Mouse (Mus musculus): Measurements from ENCODE around the gene Gm10642.
A peak's percentile ranks its signal among the peaks of the same experiment; 100 is the strongest.

Gene Gm10642

DNA sequence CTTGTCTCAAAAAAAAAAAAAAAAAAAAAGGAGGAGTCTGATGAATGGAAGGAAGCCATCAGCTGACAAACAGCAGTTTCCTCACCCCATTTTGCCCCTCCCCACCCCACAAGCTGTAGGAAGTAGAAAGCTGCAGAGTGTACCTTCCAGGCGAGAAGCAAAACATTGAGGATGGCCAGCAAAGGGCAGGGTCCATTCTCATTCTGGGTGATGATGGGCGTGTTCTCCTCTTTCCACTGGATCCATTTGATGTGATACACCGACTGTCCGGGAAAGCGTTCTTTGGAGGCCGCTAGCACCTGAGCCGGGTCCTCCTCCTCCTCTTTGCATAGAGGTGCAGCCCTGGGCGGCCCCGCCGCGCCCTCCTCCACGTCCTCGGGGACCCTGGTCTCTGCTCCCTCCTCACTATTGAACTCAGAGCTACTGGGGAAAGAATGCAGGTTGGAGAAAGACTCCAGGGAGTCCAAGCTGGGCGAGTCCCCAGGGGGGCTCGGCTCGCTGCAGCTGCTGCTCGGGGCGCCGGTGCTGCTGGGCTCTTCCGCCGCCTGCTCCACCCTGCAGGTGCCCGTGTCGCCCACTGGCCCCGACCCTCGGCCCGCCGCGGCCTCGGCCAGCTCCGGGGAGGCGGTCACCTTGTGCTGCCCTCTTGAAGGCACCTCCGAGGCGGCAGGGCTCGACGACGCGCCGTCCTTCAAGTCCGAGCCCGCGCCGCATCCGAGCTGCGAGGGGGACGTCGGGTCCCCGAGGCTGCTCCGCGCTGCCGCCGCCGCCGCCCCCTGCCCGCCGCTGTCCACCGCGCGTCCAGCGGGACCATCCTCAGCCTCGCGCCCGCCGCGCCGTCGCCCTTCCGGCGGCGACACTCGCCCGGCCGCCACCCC, at the start of gene Gm10642:
TSS of gene Gm10642 (plus strand) at position 122 of the 878 bp plus-strand sequence.
- peak; percentile 32 for DNase-seq (ENCODE audit: low spot score)

DNA sequence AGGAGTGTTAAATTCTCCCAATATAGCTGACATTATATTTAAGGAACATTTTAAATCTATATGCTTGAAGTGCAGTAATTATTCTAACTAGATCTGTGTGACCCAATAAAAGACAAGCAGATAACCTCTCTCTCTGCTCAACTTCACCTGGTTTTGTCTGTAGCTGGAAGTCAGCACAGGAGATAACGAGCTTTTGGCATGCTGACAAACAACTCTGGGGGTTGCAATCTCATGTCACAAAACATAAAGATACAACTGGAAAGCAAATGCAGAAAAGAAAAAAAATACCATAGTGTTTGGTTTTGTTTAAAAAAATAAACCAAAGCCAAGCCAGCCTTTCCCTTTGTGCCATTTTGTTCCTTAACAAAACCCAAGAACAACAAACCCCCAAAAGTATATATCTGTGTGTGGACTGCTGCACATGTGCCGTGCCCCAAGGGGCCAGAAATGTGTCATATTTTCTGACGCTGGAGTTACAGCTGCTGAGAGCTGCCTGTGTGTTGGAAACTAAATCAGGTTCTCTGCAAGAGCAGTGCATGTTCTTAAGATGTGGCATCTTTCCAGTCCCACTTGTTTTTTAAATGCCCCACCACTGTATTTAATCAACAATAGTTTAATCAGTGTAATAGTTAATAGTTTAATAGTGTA, 44.9 kb upstream of the Gm10642 start:
- no peak for DNase-seq (ENCODE audit: low spot score)

DNA sequence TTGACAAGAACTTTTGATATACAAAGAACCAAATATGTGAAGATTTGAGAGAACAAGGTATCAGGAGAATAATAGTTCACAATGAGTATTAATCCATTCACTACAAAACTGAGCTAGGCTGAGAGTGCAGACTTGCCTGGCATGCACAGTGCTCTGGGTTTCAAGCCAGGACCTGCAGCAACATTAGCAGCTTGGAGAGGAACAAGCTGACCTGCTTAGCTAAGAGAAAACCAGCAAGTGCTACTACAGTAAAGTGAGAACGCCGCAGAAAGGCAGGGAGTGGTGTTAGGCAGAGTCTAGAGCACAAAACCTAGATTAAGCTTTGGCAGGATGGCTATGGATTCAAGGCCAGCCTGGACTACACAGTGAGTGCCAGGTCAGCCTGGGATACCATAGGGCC, 26.3 kb upstream of the Gm10642 start:
- DNase-seq (ENCODE audit: low spot score) = no peak

DNA sequence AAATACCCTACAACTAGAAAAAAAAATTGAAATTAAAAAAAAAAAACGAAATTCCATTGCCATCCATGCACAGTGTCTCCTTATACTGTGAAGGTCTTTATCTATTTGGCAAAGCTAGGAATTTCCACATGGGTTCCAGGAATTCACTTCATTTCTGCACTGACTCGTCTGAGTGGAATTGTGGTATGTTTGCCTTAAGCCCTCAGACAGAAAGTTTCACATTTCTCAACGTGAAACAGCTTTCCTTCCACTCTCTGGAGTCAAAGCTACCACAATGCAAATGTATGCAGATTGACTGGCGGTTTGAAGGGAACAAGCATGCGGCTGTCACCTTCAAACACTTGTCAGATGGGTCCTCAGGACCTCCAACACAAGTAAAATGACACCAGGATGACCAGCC, 24.4 kb upstream of the Gm10642 start:
- no peak for DNase-seq (ENCODE audit: low spot score)

DNA sequence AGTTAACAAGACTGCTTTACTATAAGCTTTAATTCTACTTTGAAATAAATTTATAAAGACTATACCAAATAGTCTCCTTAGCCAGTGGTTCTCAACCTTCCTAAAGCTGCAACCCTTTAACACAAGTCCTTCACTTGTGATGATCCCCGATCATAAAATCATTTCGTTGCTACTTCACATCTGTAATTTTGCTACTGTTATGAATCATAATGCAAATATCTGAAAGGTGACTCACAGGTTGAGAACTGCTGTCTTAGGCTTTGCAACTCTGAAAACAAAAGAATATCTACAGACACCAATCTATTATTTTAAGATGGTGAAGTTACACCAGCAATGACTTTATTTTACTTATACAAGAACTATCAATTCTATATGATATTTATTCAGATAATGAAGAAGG, 19.3 kb upstream of the Gm10642 start:
- no peak for DNase-seq (ENCODE audit: low spot score)

DNA sequence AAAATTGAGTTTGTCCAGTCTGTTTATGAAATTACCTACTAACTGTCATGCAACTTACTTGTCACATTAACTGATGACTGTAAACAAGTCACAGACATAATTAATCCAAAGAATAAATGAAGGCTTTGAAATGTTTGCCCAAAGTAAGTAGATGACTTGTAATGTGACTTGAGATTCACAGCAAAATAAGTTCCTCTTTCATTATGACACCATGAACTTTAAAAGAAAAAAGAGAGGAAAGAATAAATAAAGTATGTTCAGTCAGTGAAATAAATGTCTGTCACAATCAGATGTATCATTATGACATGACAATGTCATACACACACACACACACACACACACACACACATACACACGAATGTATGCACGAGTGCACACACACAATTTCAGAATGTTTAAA, 5.8 kb upstream of the Gm10642 start:
- no peak for DNase-seq (ENCODE audit: low spot score)

DNA sequence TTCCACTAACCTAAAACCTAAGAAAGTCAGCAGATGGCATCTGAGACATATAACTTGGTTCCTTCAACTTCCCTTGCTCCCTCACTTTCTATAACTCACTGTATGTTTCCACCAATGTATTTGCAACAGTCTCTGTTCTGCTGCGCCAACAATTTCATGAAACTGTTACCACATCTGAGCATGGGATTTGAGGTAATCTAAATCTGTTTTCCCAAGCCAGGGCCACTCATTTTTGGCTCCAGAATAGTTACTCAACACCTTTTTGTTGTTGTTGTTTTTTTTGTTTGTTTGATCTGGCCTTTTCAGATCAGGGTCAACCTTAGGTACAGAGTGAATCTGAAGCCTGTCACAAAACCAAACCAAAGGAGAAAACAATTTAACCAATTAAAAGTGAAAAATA, 5.1 kb upstream of the Gm10642 start:
- DNase-seq (ENCODE audit: low spot score) = no peak

DNA sequence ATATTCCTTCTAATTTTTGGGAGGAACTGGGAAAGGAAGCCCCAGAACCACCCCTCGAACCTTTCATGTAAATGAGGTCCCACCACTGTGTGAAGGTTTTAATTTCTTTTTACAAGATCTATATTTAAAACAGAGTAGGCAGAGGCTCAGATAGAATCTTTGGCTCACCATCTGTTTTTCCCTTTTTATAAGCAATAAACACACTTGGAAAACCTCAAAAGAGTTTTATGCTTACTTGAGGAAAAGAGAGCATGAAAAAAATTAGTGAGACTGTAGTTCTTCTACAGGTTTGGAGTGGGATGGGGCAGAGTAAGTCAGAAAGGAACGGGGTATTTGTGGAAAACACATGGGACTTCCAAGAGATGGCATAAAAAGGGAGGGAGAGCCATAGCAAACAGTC, 3.8 kb upstream of the Gm10642 start:
- no peak for DNase-seq (ENCODE audit: low spot score)

DNA sequence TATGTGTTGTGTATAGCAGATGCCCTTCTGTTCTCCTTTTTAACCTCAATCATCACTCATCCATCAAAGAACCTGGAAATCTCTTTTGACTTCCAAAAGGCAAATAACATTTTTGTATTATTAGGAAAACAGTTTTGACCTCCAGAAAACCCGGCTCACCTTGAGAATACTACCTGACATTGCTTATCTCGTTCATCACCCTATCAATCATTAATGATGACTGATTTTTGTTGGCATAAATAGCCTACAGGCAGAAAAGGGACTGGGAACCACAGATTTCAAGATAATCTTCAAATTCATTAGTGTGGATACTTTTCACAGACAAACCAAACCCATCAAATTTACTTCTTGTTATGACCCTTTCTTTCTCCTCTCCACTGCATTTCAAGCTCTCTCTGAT, 2.2 kb upstream of the Gm10642 start:
- no peak for DNase-seq (ENCODE audit: low spot score)

DNA sequence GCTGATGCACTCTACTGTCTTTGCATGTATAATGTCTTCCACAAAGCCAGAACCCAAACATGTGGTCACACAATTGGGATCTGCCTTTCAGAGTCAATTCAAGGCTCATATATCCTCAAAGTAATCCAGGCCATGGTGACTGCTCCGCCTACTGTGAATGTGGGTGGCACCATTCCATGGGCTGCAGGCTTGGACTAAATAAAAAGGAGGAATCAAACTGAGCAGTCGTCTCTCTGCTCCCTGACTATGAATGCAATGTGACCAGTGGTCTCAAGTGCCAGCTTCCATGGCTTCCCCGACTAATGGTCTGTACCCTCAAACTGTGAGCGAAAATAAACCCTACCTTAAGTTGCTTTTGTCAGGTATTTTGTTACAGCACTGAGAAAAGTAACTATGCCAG, 1.6 kb upstream of the Gm10642 start:
- no peak for DNase-seq (ENCODE audit: low spot score)

DNA sequence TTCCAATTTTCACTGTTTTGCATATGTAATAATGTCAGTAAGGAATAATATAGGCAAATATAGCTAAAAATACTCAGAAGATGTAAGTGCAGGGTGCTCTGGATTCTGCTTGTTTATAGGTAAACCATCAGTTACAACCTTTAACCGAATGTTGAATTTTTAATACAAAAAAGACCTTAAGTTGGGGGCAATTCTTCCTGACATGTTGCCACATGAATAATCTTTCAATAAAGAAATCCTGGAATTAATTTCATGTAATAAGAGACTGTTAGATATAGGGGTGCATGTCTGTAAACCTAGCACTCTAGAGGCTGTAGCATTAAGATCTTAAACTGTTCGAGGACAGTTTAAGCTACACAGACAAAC, 304 bp upstream of the Gm10642 start:
- no peak for DNase-seq (ENCODE audit: low spot score)

DNA sequence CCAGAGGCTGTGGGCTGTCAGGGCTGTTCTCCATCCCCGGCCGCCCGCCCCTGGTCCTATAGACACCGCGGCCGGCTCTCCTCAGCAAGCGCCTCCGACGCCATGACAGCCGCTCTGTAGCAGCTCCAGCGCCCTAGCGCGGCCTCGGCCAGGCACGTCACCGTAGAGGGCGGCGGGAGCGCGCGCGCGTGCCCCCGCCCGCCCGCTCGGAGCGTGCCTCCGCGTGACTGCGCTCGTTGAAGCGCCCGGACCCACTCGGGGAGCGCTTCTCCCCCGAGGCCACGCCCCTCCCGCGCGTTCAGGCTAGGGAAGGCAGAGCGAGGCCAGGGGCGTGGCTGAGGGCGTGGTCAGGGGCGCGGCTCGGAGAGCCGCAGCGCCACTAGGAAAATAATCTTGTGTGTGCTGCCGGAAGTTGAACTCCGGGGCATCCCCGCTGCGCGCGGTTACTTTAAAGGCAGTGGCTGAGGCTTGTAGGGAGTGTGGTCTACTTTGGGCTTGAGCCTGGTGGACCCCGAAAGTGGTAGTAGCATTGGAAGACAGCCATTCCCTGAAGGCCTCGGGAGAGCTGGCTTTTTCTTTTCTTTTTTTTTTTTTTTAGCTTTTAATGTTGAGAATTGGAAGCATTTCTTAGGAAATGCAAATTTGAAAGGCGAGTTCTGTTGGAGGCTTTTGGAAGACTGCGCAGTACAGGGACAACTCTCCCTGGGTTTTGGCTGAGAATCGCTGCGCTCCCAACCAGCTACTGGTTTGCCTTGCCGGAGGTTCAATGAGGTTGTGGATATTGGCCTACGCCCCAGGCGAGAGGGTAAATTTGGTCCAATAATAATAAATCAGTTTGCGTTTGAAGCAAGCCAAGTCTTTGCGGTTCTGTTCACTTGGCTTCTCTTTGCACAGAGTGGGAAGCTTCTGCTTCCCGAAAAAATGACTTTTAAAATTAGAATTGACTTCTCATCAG, 1.2 kb downstream of the Gm10642 start, which contains the start of gene Mindy2:
TSS of gene Mindy2 (minus strand) at position 162 of the 955 bp plus-strand sequence.
- DNase-seq (ENCODE audit: low spot score) = peak; percentile 98

DNA sequence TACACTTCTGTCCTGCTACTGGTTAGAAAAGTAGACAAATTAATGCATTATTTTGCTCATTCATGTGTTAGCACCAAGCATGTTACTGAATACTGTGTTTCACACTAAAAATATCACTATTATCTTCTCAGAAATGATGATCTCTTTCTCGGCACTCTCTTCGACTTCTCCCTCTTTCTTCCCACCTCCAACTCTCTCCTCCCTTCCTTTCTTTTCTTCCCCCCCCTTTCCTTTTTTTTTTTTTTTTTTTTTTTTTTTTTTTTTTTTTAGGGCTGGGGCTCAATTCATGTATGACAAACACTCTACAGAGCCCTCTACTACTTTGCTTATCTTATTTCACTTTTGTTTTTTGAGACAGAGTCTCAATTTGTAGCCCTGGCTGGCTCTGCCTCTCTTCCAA, 2.2 kb downstream of the Gm10642 start:
- DNase-seq (ENCODE audit: low spot score) = no peak

DNA sequence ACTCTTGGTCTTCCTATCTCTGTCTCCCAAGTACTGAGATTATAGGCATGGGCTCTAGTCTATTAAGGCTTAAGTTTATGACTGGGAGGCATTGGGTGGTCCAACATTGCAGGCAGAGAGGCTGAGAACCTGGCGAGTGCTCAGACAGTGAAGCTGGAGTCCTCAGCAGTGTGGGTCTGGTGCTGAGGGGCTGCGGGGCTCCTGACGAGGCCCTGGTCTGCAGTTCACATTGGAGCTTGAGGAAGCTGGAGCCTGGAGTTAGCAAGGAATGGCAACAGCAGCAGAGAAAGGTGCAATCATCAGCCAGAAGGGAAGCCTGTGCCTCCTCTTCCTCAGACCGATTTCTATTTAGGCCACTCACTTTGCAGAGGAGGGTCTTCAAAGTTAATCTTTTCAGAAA, 8.8 kb downstream of the Gm10642 start:
- no peak for DNase-seq (ENCODE audit: low spot score)

DNA sequence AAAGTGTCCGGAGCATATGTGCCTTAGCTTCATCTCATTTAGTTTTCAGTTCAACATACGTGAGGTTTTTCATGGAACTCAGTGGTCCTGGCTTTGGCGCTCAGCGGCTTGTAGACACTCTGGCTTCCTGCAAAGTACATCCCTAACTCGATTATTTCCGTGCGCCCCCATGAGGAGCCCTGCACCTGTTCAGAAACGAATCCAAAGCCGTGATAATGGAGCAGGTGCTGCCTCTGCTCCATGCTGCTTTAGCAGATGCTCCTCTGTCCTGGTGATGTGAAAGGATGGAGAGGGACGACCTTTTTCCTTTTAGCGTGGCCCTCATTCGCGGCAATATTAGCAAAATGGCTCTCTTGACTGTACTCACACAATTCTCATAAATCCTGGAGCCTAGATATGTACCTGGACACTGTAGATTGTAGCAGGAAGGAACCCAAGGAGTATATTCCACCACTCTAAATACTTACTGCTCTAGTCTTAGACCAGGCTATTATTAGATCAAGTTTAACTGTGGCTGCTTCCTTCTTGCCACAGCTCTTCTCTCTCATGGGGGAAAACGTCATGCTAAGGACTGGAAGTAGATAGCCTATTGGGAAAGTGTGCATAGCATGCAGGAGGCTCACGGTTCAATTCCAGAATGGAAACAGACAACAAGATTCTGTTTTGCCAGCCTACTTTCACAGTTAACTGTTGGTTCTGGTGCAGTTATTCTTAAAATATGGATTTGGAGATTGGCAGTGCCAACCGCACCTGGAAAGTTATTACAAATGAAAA, 9.5 kb downstream of the Gm10642 start:
- DNase-seq (ENCODE audit: low spot score) = no peak

DNA sequence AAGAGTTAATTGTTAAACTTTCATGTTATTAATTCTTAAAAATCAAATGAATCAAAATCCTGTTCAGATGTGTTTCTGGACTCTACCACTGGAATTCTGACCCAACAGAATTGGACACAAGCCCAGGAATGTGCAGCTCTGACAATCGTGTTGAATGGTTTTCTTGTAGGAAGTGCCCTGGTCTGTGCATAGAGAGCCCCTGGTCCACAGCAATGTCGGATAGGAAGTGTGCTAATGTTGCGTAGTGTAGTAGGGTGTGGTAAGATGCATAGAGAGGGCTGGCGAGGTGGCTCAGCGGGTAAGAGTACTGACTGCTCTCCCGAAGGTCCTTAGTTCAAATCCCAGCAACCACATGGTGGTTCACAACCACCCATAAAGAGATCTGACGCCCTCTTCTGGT, 10.8 kb downstream of the Gm10642 start:
- DNase-seq (ENCODE audit: low spot score) = no peak

DNA sequence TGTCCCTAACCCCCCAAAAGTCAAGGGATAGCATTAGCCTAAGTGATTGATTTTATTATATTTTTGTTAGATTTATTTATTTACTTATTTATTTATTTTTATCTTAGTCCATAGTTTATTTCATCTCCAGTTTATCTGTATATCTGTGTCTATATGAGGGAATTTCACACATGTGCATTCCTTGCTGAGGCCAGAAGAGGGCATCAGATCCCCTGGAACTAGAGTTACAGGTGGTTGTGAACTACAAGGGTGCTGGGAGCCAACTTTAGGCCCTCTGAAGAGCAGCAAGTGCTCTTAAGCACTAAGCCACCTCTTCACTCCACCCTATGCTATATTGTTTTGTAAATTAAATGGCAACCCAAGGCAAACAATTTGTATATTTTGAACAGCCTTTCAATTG, 12.0 kb downstream of the Gm10642 start:
- no peak for DNase-seq (ENCODE audit: low spot score)

DNA sequence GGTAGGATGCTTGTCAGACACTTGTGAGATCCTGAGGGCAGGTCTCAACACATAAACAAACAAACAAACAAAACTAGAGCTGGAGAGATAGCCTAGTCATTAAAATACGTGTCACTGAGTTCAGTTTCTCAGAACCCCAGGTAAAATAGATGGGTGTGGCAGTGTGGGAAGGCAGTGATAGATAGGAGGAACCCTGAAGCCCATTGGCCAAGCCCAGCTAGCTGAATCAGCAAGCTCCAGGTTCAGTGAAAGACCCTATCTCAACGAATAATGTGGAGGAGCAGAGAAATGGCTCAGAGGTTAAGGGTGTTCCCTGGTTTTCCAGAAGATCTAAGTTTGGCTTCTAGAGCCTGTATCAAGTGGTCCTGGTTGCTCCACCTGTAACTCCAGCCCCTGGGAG, 13.1 kb downstream of the Gm10642 start:
- DNase-seq (ENCODE audit: low spot score) = no peak

DNA sequence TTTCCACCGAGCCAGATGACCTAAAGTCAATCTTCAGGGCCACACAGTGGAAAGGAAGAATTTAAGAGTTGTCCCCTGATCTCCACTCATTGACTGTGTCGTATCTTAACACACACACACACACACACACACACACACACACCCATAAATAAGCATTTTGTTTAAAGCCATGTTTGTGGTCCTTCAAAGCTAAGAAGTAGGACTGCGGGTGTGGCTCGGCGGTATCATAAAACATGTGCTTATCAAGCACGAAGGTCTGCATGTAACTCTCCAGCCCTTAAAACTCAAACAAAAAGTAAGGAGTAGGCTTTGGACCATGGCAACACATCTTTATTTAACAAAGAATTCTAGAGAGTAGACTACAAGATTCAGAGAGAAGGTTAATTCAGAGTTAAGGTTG, 14.3 kb downstream of the Gm10642 start:
- no peak for DNase-seq (ENCODE audit: low spot score)

DNA sequence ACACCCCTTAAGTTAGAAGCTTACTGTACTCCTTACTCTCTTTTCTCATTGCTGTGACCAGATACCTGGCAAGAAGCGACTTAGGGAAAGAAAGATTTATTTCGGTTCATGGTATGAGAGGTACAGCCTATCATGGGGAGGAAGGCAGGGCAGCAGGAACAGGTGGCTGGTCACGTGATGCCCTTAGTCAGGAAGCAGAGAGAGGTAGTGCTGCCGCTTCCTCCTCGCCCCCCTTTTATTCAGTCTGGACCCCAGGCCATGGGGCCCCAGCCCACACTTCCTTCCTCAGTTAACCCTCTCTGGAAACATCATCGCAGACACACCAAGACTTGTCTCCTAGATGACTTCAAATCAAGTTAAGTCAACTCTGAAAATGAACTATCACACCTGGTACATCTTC, 15.2 kb downstream of the Gm10642 start:
- DNase-seq (ENCODE audit: low spot score) = no peak

DNA sequence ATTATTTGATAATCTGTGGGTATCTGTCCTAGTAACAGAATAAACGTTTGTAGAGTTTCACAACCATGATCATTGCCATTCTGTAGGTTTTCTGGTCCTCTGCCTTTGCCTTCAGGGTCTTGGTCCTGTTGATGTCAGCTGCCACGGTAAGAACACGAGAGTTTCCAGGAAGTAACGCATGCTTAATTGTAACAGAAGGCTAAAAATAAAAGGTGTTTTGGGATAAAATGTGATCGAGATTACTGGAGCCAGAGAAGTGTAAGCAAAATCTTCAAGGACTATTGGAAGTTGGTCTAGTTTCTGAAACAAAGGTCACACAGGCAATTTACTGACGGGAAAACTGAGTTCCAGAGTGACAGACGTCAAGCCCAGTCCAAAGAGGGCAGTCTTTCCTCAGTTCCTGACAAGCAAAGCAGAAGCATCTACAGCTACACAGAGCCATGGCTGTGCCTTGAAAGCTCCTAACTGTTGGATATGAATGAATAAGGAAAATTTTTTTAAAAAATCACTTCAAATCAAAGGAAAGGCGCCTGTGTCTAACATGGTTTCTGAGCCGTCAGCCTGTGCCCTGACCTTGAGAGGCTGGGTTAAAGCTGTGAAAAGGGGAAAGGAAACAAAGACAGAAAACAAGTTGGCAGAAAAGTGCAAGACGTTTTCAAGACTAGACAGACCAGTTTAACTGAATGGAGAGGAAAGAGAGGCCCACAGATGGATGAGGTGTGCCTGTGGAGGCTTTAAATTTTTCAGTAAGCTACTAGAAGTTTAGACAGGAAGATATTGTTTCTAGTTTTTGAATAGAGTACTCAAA, 15.9 kb downstream of the Gm10642 start:
- DNase-seq (ENCODE audit: low spot score) = no peak

Data from urinary bladder, postnatal 25 days (tissue).